Mouse (Mus musculus): ENCODE measurements around the gene Gm11549. TPM values are rescaled to one million over a fixed set of nuclear protein-coding genes. Genes with fewer than 3 reads are reported as not detected.

The Gm11549 gene
- total RNA-seq (2023): not detected

GRCm38 (mm10) chr3:36521073-36522060 is at the start of gene Gm11549:
Gene Gm11549 (minus strand): TSS chr3:36521813.

GRCm38 (mm10) chr3:36552406-36553047 is 30.9 kb upstream of the Gm11549 start, which contains the start of gene Exosc9:
Gene Exosc9 (plus strand): TSS chr3:36552606.

GRCm38 (mm10) chr3:36475532-36476087 is 46.0 kb downstream of the Gm11549 start, which contains the start of the genes Anxa5 and 1810062G17Rik:
Gene Anxa5 (minus strand): TSS chr3:36475894.
Gene 1810062G17Rik (plus strand): TSS chr3:36475937.

Other genes with a start within 250 kb of the Gm11549 start
- gene Anxa5, start 45.9 kb downstream of the Gm11549 start, total RNA-seq (2023): 10 to 100 TPM; 20.9 to 26.5 TPM
- 1 to 10 TPM in 1 of 2 experiments, not detected in 1; 1.1 TPM for gene 1810062G17Rik, start 45.9 kb downstream of the Gm11549 start, total RNA-seq (2023)
- gene Exosc9, start 30.8 kb upstream of the Gm11549 start, total RNA-seq (2023): 10 to 100 TPM; 33.6 to 45.1 TPM
- gene Ccna2, start 50.3 kb upstream of the Gm11549 start, total RNA-seq (2023): 1 to 10 TPM; 1.4 to 3.5 TPM
- 1 to 10 TPM in 1 of 2 experiments, under 1 TPM in 1; 0.98 to 1.1 TPM for gene Bbs7, start 91.7 kb upstream of the Gm11549 start, total RNA-seq (2023)
- not detected for gene Trpc3, start 168.4 kb upstream of the Gm11549 start, total RNA-seq (2023)